Mouse (Mus musculus) myocyte (in vitro differentiated cells): ENCODE results near the gene Ago1. TPM values are rescaled to one million over a fixed set of nuclear protein-coding genes. Genes with fewer than 3 reads are reported as not detected.

Source experiments
- H3K27me3 ChIP-seq: one replicate; pipeline ENCODE4 v1.6.1; 2011; ENCODE audit not compliant: control insufficient read depth, insufficient read depth, insufficient read length
- H3K36me3 ChIP-seq: one replicate; pipeline ENCODE4 v1.6.1; 2011; ENCODE audit not compliant: control insufficient read depth, insufficient read depth
- H3K4me2 ChIP-seq: one replicate; pipeline ENCODE4 v1.6.1; 2011; ENCODE audit warnings: low read depth, control low read depth
- H3K4me3 ChIP-seq: one replicate; pipeline ENCODE4 v1.5.1; 2011; ENCODE audit warnings: mild to moderate bottlenecking, control low read depth, moderate library complexity
- H3K79me2 ChIP-seq: one replicate; pipeline ENCODE4 v1.6.1; 2011; ENCODE audit not compliant: control insufficient read depth, insufficient read depth
- H3ac ChIP-seq: one replicate; pipeline ENCODE4 v1.6.1; 2011; ENCODE audit not compliant: control insufficient read depth, insufficient read length
- CEBPB ChIP-seq: IDR thresholded peaks from 2 replicates; pipeline ENCODE4 v1.6.1; 2011; ENCODE audit warnings: mild to moderate bottlenecking, moderate library complexity; ENCODE audit not compliant: poor library complexity, insufficient read depth, severe bottlenecking
- E2F4 ChIP-seq: IDR thresholded peaks from one replicate; pipeline ENCODE4 v1.6.1; 2011; ENCODE audit warnings: mild to moderate bottlenecking, control low read depth, moderate library complexity; ENCODE audit not compliant: insufficient read depth
- MAX ChIP-seq: IDR thresholded peaks from one replicate; pipeline ENCODE4 v1.6.1; 2011; ENCODE audit warnings: low read depth, mild to moderate bottlenecking, control low read depth
- MYOD1 ChIP-seq, 3 experiments: IDR thresholded peaks; one replicate each; pipeline ENCODE4 v1.6.1; 2011; ENCODE audit warnings: control low read depth in 2 of 3, low read depth in 2 of 3, mild to moderate bottlenecking in 2 of 3, moderate library complexity in 1 of 3; ENCODE audit not compliant: insufficient read length in 2 of 3, control insufficient read depth in 1 of 3
- MYOG ChIP-seq, 3 experiments: IDR thresholded peaks; one replicate each; pipeline ENCODE4 v1.6.1; 2011; ENCODE audit warnings: control low read depth in 2 of 3, low read depth in 2 of 3, mild to moderate bottlenecking in 2 of 3; ENCODE audit not compliant: insufficient read length in 2 of 3, control insufficient read depth in 1 of 3, insufficient read depth in 1 of 3
- POLR2A ChIP-seq: IDR thresholded peaks from one replicate; pipeline ENCODE4 v1.6.1; 2011; ENCODE audit warnings: low read depth, mild to moderate bottlenecking, control low read depth, moderate library complexity; ENCODE audit not compliant: insufficient read length
- POLR2AphosphoS2 ChIP-seq: IDR thresholded peaks from one replicate; pipeline ENCODE4 v1.6.1; 2011; ENCODE audit warnings: low read depth, control low read depth; ENCODE audit not compliant: insufficient read length
- REST ChIP-seq: IDR thresholded peaks from one replicate; pipeline ENCODE4 v1.6.1; 2011; ENCODE audit warnings: mild to moderate bottlenecking, control low read depth, moderate library complexity; ENCODE audit not compliant: insufficient read depth, insufficient read length
- SRF ChIP-seq: IDR thresholded peaks from one replicate; pipeline ENCODE4 v1.6.1; 2011; ENCODE audit warnings: low read depth; ENCODE audit not compliant: control insufficient read depth, insufficient read length
- TCF12 ChIP-seq: IDR thresholded peaks from one replicate; pipeline ENCODE4 v1.6.1; 2011; ENCODE audit warnings: mild to moderate bottlenecking, control low read depth; ENCODE audit not compliant: poor library complexity, insufficient read depth, severe bottlenecking
- TCF3 ChIP-seq: IDR thresholded peaks from one replicate; pipeline ENCODE4 v1.6.1; 2011; ENCODE audit warnings: low read depth, control low read depth; ENCODE audit not compliant: insufficient read length
- USF1 ChIP-seq: IDR thresholded peaks from one replicate; pipeline ENCODE4 v1.6.1; 2011; ENCODE audit warnings: low read depth, mild to moderate bottlenecking, control low read depth, moderate library complexity
- polyA plus RNA-seq: library from polyadenylated mRNA; unstranded; fragments of >200 nt; fragmentation: generic; extraction: Trizol; gene quantifications from one replicate; pipeline ENCODE4 v1.2.1, GENCODE M21; 2012; ENCODE audit warnings: missing spikeins

Gene Ago1
- polyA plus RNA-seq, 1 experiment, result 8.4 TPM

DNA sequence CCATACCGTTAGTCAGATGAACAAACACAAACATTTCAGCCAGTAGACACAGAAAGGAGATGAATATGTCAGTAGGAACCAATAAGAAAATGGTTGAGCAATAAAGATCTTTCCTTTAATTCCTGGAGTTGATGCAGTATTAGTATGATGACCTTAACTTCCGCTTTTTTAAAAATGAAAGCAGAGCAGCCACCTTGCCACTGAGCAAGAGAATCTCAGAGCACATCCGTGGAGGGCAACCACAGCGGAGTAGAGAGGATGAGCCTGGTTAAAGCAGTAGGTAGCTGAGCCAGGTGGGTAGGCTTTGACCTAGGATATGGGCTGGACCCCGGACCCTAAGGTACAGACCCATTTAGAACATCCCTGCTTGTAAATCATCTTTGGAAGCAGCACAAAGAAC, 21.4 kb upstream of the Ago1 start:
- H3K79me2 ChIP-seq, result no peaks in the 10 kb centered on the region
- peaks cover 71% of the 10 kb centered on the region for H3K27me3 ChIP-seq
- H3K4me3 ChIP-seq, result no peak overlapping the region
- TF ChIP-seq POLR2AphosphoS2, result no peak
- no peak for TF ChIP-seq POLR2A
- no peak for TF ChIP-seq SRF
- no peak for TF ChIP-seq TCF12
- TF ChIP-seq USF1, result no peak
- no peak for TF ChIP-seq MYOG (IDR thresholded peaks at IDR 0.05; ENCODE audit: control insufficient read depth in 1 of 3, insufficient read depth in 1 of 3, insufficient read length in 2 of 3, low read depth in 2 of 3)
- TF ChIP-seq E2F4, result no peak
- no peak for TF ChIP-seq REST
- no peak for TF ChIP-seq MYOD1 (IDR thresholded peaks at IDR 0.05; ENCODE audit: control insufficient read depth in 1 of 3, insufficient read length in 2 of 3, low read depth in 2 of 3)
- no peak for TF ChIP-seq CEBPB
- TF ChIP-seq MAX, result no peak
- no peak for TF ChIP-seq TCF3
- no peak overlapping the region for H3ac ChIP-seq
- no peak overlapping the region for H3K4me2 ChIP-seq
- no peaks in the 10 kb centered on the region for H3K36me3 ChIP-seq

DNA sequence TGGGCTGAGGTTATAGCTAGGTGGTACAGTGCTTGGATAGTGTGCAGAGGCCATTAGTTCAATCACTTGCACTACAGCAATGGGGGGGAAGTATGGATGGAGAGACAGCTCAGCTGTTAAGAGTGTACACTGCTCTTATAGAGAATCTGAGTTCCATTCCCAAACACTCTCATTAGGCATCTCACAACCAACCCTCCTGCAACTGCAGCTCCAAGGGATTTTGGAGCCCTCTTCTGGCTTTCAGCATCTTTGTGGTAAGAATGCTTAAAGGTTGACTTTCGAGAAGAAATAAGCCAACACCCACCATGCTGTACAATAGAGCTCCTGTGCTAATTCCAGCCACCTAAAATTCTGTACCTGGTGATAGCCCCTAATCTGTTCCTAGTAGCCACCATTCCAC, 17.8 kb upstream of the Ago1 start:
- Histone ChIP-seq H3K79me2 (no peaks in the 10 kb centered on the region), H3K27me3 (peaks cover 79% of the 10 kb centered on the region), H3ac (no peak overlapping the region), H3K36me3 (no peaks in the 10 kb centered on the region), H3K4me2 (no peak overlapping the region), H3K4me3 (no peak overlapping the region)
- TF ChIP-seq CEBPB, result no peak
- no peak for TF ChIP-seq MAX
- TF ChIP-seq REST, result no peak
- TF ChIP-seq SRF, result no peak
- no peak for TF ChIP-seq POLR2AphosphoS2

DNA sequence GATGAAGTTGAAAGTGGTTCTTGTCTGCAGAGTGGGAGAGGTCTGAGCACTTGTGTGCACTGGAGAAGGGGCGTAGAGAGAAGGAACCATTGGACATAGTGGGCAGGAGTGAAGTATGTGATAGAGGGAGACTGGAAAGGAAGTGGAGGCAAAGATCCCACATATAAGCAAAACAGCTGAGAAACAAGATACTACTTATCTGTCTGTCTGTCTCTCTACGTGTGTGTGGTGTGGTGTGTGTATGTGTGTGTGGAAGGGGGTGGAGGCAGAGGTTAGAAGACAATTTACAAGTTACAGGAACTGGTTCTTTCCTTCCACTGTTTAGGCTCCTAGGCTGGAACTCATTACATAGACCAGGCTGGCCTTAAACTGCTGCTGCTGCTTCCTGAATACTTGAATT, 16.7 kb upstream of the Ago1 start:
- H3K4me2 ChIP-seq, result no peak overlapping the region
- H3K4me3 ChIP-seq, result no peak overlapping the region
- H3K79me2 ChIP-seq, result no peaks in the 10 kb centered on the region
- peaks cover 72% of the 10 kb centered on the region for H3K27me3 ChIP-seq
- H3ac ChIP-seq, result no peak overlapping the region
- H3K36me3 ChIP-seq, result no peaks in the 10 kb centered on the region
- TF ChIP-seq CEBPB, result no peak
- TF ChIP-seq MAX, result no peak
- no peak for TF ChIP-seq TCF3
- no peak for TF ChIP-seq TCF12
- no peak for TF ChIP-seq POLR2AphosphoS2
- no peak for TF ChIP-seq SRF
- TF ChIP-seq POLR2A, result no peak
- no peak for TF ChIP-seq MYOG (IDR thresholded peaks at IDR 0.05; ENCODE audit: control insufficient read depth in 1 of 3, insufficient read depth in 1 of 3, insufficient read length in 2 of 3, low read depth in 2 of 3)
- TF ChIP-seq USF1, result no peak
- no peak for TF ChIP-seq REST
- TF ChIP-seq E2F4, result no peak
- no peak for TF ChIP-seq MYOD1 (IDR thresholded peaks at IDR 0.05; ENCODE audit: control insufficient read depth in 1 of 3, insufficient read length in 2 of 3, low read depth in 2 of 3)

GRCm38 (mm10) chr4:126483874-126484273, 15.5 kb upstream of the Ago1 start:
- Histone ChIP-seq H3ac (no peak overlapping the region), H3K27me3 (peaks cover 66% of the 10 kb centered on the region), H3K79me2 (no peaks in the 10 kb centered on the region), H3K36me3 (no peaks in the 10 kb centered on the region), H3K4me2 (no peak overlapping the region), H3K4me3 (no peak overlapping the region)
- TF ChIP-seq REST, result no peak
- TF ChIP-seq TCF3, result no peak
- no peak for TF ChIP-seq MAX
- no peak for TF ChIP-seq POLR2AphosphoS2
- TF ChIP-seq SRF, result no peak
- no peak for TF ChIP-seq MYOG (IDR thresholded peaks at IDR 0.05; ENCODE audit: control insufficient read depth in 1 of 3, insufficient read depth in 1 of 3, insufficient read length in 2 of 3, low read depth in 2 of 3)
- TF ChIP-seq MYOD1 (IDR thresholded peaks at IDR 0.05; ENCODE audit: control insufficient read depth in 1 of 3, insufficient read length in 2 of 3, low read depth in 2 of 3), result no peak

GRCm38 (mm10) chr4:126482951-126483350, 14.6 kb upstream of the Ago1 start:
- Histone ChIP-seq H3K27me3 (peaks cover 57% of the 10 kb centered on the region), H3K36me3 (no peaks in the 10 kb centered on the region), H3K79me2 (no peaks in the 10 kb centered on the region), H3K4me3 (no peak overlapping the region), H3ac (no peak overlapping the region), H3K4me2 (no peak overlapping the region)
- TF ChIP-seq E2F4 (no peak), SRF (no peak), TCF12 (no peak), REST (no peak), CEBPB (no peak), MAX (no peak), MYOD1 (IDR thresholded peaks at IDR 0.05; ENCODE audit: control insufficient read depth in 1 of 3, insufficient read length in 2 of 3, low read depth in 2 of 3) (no peak), TCF3 (no peak), MYOG (IDR thresholded peaks at IDR 0.05; ENCODE audit: control insufficient read depth in 1 of 3, insufficient read depth in 1 of 3, insufficient read length in 2 of 3, low read depth in 2 of 3) (no peak), POLR2AphosphoS2 (no peak)
